Comparison of ENCODE assay signal across 22 mouse cellular contexts in genomic region chr12:107608966-107609365, GRCm38 (mm10).
"Had no signal": no experiment of that assay in that cellular context is flagged by ENCODE, and none has a peak within 500 bp of the region (broad histone marks: within the 10 kb centered on the region; RNA-seq: fewer than 3 reads in every experiment).

No protein-coding gene starts in this region.

- H3K4me1 ChIP-seq: limb, embryonic 10.5 days; liver, embryonic 12.5 days; liver, embryonic 15.5 days; lung, embryonic 15.5 days; megakaryocyte, embryonic 14.5 days; midbrain, embryonic 10.5 days; midbrain, embryonic 13.5 days had no signal

- H3K9ac ChIP-seq: limb, embryonic 13.5 days; liver, embryonic 12.5 days; liver, embryonic 15.5 days; lung, embryonic 15.5 days; midbrain, embryonic 13.5 days had no signal

- H3K4me3 ChIP-seq: layer of hippocampus, adult 2 months; limb, embryonic 10.5 days; limb, embryonic 13.5 days; liver, embryonic 12.5 days; liver, embryonic 15.5 days; lung, embryonic 15.5 days; megakaryocyte, embryonic 14.5 days; midbrain, embryonic 10.5 days; midbrain, embryonic 13.5 days; myocyte had no signal

- H3K4me2 ChIP-seq: limb, embryonic 13.5 days; liver, embryonic 12.5 days; liver, embryonic 15.5 days; lung, embryonic 15.5 days; midbrain, embryonic 13.5 days had no signal

- H3K27ac ChIP-seq: kidney, postnatal 0 days; layer of hippocampus, adult 2 months; limb, embryonic 10.5 days; limb, embryonic 13.5 days; liver, embryonic 12.5 days; liver, embryonic 15.5 days; lung, embryonic 15.5 days; midbrain, embryonic 10.5 days; midbrain, embryonic 13.5 days had no signal

- DNase-seq: kidney, adult 18-20 months; kidney, adult 9 months; kidney, postnatal 25 days; layer of hippocampus, adult 9-11 months; liver; lung, adult 18-20 months; lung, postnatal 10 days; lung, postnatal 36 days had no signal

- H3K36me3 ChIP-seq: limb, embryonic 10.5 days; limb, embryonic 13.5 days; liver, embryonic 12.5 days; liver, embryonic 15.5 days; lung, embryonic 15.5 days; midbrain, embryonic 10.5 days; midbrain, embryonic 13.5 days had no signal

- ATAC-seq: inflammation-experienced regulatory T-cells, adult 6 months; intestine, embryonic 16.5 days; liver, embryonic 12.5 days; midbrain, embryonic 13.5 days; midbrain, embryonic 16.5 days had no signal

- H3K9me3 ChIP-seq: limb, embryonic 10.5 days; liver, embryonic 12.5 days; liver, embryonic 15.5 days; lung, embryonic 15.5 days; midbrain, embryonic 13.5 days had no signal

- H3K27me3 ChIP-seq: limb, embryonic 13.5 days; liver, embryonic 12.5 days; liver, embryonic 15.5 days; lung, embryonic 15.5 days; megakaryocyte, embryonic 14.5 days; midbrain, embryonic 13.5 days had no signal
